Mouse (Mus musculus) layer of hippocampus, adult 8-10 months (tissue): Measurements from ENCODE around the gene Acsbg2. TPM values are rescaled to one million over a fixed set of nuclear protein-coding genes. Genes with fewer than 3 reads are reported as not detected.
A peak's percentile ranks its signal among the peaks of the same experiment; 100 is the strongest.
"Not testable (repeated sequence)": the region's sequence is repeated elsewhere in the genome, so short reads cannot be mapped to it uniquely, and the experiment has no call there.

Experiments
- DNase-seq, 2 experiments: peaks; one replicate each; pipeline ENCODE4 v3.0.0; 2022; ENCODE audit warnings: low spot score in 2 of 2
- total RNA-seq, 4 experiments: library from RNA; stranded (reverse); gene quantifications; 2 replicates each; pipeline ENCODE4 v1.2.4; 2022

Acsbg2 gene
- total RNA-seq = not detected

DNA sequence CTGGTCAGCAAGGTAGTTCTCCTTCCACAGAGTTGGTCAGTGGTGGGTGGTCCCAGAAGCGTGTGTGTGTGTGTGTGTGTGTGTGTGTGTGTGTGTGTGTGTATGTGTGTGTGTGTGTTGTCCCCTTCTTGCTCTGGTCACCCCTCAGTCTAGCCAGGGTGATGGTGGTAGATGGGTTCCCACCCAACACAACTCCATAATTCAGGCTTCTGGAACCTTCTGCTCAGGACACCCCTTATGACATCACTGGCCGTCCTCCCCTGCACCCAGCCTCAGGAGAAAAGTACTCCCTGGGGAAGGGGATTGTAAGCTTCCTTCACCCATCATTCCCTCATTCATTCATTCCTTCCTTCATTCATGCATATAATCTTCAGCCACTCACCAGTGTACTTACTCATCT, at the start of gene Acsbg2:
Gene Acsbg2 (minus strand): TSS at position 211 of the 400 bp plus-strand sequence.
- no peak for DNase-seq

DNA sequence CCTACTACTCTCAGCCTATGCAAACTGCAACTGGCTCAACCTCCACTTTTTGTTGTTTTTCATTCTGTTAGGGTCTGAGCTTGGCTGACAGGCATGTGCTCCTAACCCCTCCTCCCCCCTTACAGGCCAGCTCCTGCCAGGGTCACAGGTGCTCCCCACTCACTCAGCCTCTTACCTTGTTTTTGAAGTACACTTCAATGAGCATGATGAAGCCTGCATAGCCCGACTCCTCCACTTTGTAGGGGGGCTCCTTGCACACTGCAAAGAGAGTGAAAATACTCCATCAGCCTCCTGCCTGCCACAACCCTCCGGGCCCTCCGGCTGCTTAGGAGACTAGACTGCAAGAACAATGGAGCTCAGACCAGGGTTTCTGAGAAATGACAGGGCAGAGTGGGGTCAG, 45.5 kb upstream of the Acsbg2 start:
- no peak for DNase-seq

DNA sequence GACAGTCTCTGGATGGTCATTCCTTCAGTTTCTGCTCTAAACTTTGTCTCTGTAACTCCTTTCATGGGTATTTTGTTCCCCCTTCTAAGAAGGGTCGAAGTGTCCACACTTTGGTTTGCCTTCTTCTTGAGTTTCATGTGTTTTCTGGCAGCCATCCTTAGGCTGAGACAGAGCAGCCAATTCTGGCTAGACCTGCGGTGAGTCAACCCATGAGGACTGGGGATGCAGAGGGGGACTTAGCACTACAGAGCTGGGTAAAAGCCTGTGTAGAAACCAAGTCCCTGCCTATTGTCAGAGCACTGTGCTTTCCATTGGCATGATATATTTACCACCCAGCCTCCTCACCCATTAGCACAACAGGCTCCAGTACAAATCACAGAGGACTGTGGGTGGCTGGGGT, 42.9 kb upstream of the Acsbg2 start:
- no peak for DNase-seq

DNA sequence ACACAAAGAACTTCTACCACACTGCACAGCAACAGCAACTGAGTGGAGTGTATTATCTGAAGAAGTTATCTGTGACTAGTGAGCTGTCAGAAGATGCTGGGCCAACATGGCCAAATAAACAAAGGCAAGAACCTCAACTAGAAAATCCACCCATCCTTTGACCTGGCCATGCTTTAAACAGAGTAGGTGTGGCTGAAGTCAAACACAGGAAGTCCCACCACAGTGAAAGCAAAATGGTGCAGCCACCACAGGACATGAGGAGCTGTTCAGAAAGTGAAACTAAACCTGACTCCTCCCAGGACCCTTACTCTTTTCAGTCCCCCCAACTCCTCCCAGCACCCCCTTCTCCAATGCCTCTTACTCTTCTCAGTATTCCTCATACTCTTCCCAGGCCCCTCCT, 39.2 kb upstream of the Acsbg2 start:
- no peak for DNase-seq

DNA sequence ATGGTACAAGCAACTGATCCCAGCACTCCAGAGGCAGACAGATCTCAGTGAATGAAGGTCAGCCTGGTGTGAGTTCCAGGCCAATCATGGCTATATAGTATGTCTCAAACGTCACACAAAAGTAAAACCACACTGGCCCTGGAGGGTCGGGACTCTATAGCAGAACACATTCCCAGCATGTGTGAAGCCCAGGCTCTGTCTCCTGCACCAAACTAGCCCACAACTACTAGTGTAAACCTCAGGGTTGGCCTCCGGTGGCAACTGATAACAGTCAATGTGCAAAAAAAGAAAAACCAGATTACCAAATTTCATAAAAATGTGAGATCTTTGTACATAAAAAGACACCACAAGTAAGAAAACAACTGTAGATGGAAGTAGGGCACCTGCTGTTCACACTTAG, 38.8 kb upstream of the Acsbg2 start:
- DNase-seq = no peak

DNA sequence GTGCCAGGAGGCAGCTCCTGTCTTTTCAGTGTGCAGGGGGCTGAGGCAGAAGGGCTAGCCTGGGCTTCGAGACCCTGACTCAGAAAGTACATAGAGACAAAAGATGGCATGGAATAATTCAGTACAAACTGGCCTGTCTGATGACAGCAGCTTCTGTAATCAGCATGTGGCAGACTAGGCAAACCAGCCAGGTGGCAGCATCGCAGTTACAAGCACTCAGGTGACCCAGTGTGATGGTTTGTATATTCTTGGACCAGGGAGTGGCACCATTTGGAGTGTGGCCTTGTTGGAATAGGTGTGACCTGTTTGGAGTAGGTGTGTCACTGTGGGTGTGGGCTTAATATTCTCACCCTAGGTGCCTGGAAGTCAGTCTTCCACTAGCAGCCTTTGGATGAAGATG, 35.5 kb upstream of the Acsbg2 start:
- DNase-seq = not testable (repeated sequence)

DNA sequence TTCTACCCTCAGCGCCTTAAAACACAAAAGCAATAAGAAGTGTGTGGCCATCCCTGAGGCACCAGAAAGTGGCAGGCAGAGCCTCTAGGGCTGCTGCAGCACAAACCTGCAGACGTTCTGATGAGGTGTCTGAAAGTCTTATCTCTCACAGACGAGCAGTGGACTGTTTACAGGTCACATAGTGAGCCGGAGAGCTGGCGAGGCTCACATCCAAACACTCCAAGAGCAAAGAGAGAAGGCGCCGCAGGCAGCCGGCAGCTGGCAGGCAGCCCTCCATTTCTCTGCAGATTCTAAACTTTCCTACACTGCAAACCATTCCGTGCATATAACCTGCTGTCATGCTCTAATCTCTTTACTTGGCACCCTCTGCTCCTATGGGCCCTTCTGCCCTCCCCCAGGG, 33.6 kb upstream of the Acsbg2 start:
- DNase-seq = no peak

DNA sequence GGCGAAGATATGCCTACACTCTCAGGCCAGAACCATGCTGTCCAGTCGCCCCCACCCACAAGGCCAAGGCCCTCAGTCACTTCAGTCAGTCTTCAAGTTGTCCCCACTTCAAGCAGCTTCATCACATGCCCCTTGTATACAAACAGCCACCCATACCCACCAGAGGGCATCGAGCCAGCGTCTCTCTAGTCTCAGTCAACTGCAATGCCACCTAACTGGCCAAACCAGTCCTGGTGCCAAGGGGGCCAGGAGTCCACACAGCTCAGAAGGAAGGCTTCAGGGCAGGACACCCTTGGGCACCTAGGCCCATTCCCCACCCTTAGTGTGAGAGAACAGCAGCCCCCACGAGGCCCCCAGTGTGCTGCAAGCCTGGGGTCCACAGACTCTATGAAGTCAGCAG, 32.8 kb upstream of the Acsbg2 start:
- no peak for DNase-seq

DNA sequence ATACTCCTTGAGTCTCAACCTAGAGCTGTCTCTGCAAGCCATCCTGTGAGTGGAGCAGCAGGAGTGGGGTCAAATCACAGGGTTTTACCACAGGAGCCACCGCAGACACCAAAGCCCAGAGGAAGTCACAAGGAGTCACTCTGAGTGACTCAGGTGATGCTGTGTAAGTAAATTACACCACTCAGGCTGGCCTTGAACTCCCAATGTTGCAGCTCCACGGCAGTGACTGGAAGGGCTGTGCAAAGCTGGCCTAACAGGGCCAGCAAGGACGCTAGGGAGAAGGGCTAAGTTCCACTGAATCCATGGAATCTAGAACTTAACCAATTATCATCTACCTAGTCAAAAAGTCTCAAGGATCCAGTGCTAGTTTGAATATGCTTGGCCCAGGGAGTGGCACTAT, 31.9 kb upstream of the Acsbg2 start:
- DNase-seq = no peak

DNA sequence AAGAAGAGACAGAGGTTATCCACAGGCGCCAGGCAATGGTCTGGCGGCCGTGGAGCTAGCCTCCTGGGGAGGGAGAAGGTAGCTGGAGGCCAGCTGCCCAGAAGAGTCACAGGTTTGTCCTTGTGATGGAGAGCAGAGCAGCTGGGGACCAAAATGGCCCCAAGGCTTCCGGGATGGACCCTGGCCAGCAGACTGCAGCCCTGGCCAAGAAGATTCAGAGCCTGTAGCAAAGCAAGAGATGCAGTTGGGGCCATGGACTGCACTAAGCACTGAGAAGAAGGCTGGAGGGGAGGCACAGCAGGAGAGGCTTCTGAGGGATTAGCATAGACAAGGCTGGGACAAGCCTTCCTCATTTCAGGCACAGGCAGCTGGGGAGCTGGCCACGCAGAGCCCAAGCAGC, 28.5 kb upstream of the Acsbg2 start:
- DNase-seq = no peak

DNA sequence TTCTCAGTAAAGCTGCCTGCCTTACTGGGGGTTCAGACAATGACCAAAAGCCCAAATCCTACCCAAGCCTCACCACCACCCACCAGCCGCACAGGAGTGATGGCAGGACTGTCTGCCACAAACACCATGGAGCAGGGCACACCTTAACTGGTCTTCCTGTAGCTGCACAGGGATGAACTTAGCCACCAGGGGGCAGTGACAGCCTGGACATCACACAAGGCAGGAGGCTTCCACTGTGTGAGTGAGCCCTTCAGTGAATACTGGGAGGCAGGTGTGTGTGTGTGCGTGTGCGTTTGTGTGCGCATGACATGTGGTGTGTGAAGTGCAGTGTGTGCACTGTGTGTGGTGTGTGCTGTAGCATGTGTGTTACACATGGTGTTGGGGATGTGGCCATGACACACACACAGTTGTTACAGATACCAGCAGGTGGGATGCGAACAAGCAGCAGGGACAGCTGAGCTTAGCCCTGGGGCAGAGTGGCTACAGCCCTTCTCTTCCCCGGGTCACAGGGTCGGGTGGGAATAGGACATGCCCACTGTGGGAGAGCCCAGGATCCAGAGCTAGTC, 23.5 kb upstream of the Acsbg2 start:
- peak; percentile 74 to 87 for DNase-seq

DNA sequence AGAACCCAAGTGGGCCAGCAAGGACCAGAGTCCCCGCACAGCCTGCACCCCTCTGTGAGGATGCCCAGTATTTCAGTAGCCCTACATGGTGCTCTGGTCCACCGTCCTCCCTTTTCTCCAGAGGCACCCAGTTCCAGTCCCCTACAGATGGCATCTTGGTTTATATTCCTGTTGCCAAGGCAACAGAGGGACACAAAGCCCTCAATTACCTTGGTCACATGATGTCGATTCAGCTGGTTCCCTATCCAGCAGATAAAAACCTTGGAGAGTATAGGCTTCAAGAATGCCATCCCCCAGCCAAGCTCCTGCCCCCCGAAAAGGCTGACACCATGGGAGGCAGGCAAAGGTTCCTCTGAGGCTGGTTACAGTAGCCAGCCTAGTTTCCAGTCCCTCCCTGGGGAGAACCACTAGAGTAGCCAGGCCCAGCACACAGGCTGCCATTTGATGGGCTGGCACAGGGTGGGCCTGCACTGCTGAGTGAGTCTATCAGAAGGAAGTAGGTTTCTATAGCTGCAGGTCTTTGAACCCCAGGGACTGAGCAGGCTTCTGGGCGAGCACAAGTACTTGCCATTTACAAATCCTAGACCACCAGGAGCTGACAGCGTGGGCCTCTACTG, 22.4 kb upstream of the Acsbg2 start:
- DNase-seq = peak; percentile 43 to 50

DNA sequence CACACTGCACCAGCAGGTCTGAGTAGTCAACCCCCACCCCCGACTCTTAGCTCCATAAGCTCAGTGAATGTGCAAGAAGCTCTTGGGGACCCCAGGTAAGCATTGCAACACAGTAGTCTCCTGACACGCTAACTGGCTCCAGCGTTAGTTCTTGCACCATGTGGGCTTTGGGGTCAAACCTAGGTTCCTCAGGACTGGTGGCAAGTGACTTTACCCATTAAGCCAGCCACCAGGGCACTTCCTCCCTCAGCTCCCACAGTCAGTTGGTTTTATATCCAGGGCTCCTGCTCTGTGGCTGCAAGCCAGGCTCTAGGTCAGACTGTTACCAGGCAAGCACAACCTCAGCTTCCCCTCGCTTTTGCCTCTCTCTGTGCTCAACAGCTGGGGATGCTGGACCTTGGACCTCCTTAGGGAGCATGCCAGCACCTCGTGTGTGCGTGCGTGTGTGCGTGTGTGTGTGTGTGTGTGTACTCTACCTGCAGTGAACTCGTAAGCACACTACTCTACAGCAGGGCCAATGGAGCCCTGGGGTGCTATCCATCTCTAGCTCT, 21.2 kb upstream of the Acsbg2 start:
- no peak for DNase-seq

DNA sequence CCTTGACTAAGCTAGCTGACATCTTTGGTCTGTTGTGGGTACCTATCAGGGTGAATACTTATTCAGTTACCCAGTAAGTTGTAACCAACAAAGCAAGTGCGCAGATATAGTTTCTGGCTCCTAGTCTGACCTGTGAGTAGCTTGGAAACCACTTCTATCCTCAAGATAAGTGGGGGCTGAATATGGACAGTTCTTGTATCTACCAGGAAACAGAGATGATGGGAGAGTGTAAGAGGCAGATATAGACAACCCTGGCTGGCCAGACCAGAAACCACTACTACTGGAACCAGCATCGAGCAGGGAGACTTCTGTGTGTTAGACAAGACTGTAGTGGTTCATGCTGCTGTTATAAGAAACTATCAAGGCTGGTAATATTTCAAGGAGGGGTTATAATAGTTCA, 15.8 kb upstream of the Acsbg2 start:
- no peak for DNase-seq

DNA sequence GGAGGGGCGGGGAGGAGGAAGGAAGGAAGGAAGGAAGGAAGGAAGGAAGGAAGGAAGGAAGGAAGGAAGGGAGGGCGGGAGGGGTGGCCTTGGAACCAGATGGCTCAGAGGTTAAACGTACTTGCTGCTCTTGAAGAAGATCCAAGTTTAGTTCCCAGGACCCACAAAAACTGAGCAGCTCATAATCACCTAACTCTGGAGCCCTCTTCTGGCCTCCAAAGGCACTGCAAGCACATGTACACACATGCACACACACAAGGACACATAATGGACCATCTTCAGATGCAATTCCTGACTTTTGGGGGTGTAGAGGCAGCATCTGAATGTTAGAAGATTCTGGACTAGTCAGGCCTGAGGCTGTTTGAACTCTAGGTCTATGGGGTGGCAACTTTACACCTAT, 13.8 kb upstream of the Acsbg2 start:
- no peak for DNase-seq

DNA sequence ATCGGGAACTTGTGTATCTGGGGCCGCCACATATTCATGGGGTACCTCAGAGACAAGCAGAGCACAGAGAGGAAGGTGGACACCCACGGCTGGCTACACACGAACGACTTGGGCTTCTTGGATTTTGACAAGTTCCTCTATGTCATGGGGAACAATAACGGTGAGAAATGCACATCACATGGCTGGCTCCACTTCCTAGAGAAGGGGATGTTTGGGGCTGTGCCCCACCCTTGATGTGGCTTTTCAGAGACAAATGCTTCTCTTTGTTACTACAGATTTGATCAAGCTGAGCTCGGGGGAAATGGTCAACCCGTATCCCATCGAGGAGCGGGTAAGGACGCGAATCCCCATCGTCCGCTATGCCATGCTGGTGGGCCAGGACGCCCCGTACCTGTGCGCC, 10.6 kb upstream of the Acsbg2 start:
- no peak for DNase-seq

DNA sequence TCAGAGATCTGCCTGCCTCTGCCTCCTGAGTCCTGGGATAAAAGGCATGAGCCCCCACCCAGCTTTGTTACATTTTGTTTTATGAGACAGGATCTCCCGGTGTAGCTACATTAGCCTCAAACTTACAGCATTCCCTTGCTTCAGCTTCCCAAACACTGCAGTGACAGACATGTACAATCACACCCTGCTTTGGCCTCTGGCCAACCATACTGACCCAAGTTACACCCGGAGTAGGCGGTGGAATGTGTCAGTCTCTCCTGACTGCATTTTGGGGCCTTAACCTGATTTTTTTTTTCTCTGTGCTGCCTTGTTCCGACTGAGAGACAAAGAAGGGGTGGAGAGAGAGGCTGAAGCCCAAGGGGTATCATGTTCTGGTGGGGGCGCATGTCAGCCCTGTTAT, 10.1 kb upstream of the Acsbg2 start:
- no peak for DNase-seq

DNA sequence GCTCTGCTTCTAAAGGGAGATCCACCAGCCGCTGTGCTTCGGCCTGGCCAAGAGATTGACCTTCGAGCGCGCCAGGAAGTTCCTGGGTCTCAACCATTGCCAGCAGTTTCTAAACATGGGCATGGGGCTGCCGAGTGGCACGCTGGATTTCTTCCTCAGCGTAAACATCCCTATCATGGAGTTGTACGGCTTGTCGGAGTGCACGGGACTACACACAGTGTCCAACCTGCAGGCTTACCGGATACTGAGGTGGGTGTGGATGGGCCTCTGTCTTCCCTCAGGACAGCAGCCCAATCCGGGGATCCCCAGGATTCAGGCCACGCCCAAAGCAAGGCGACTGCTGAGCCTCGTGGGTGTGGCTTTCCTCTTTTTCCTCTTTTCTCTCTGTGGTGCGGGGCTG, 9.4 kb upstream of the Acsbg2 start:
- DNase-seq = no peak

DNA sequence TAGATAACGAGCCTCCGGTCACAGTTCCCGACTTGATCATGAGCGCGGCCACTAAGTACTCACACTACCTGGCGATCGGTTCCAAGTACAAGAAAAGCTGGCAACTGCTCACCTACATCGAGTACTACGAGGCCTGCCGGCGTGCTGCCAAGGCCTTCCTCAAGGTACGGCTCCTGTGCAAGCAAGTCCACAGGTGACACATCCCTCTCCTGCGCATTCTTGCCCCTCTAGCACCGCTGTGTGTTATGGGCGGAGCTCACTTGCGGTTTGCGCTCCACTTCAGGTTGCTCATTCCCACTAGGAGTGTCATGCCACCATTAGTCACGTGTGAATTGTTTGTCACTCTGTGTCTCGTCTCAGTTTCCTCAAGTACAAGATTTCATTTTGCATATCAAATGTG, 3.2 kb upstream of the Acsbg2 start:
- DNase-seq = no peak

DNA sequence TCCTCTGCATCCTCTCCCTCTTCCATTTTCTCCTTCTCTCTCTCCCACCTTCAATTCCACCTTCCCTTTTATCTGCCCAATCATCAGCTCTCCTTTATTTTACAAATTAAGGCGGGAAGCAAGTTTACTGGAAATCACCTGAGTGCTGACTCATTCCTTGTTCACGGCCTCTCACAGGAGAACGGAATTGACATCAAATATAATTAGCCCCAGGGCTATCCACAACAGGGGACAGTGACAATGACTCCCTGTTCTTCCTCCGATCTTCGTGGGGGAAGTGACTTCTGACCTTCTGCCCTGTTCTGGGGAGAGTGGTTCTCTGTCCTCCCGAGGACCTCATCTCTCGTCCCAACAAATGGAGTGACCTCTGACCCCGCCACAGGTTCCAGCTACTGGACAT, 2.7 kb upstream of the Acsbg2 start:
- DNase-seq = no peak

DNA sequence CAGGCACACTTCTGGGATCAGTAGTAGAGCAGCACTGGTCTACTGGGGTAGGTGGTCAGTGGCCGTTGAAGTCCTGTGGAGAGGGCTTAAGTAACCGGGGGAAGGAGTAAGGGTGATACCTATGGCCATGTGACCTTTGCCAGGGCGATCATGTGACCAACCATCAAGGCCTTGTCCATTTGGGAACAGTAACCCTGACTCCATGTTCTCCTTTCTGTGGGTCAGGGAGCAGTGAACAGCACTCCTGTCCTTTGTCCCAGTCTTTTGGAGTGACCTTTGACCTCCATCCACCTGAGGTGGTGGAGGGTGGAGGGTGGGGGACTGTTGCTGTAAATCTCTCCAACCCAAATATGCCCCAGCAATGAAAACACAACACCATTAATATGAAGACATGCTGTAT, 2.2 kb upstream of the Acsbg2 start:
- no peak for DNase-seq

DNA sequence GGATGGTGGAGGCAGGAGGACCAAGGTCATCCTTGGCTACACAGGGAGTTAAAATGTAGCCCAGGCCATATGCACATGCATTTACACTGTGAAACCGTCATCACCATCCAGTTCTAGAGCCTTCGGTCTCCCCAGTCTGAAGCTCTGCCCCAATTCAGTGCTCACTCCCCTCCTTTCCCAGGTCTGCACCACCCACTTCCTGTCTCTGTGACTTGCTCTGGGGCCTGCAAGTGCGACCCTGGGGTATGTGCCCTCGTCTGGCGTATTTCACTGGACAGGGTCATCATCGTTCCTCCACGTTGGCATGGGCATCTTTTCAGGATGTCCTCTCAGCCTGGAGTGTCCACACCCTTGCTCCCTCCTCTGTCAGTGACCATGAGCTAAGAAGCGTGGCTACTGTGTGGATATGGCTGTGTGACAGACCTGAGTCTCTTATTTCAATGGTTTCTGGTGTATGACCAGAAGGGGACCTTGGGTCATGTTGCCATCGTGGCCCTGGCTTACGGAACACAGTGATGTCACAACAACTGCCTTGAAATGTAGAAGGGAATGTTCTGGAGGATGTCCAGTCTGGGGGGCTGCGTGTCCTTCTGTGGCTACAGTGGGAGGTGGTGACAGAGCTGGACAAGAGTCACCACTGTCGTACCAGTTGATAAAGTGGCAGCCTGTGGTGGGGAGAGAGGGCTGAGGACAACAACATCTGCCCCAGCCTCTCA, 847 bp upstream of the Acsbg2 start, which contains the start of gene 1700061G19Rik:
Gene 1700061G19Rik (plus strand): TSS at position 542 of the 716 bp plus-strand sequence.
- no peak for DNase-seq

DNA sequence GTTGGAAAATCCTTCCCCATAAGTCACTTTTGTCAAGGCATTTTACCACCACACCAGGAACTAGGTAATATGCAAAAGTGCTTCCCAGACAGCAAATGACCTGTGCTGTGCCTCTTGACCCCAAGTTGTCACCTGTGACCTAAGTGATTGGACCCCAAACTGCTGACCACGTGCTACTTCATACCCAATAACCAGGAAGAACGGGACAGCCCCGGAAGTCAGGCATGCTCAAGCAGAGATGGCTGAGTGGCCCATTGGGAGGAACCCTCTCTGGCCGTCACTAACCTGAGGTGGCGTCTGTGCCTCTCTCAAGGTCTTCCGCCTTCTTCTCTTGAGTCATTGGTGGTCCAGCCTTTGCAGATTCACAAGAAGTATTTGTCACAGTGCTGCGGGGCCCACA, 1.7 kb downstream of the Acsbg2 start:
- no peak for DNase-seq
